Mouse (Mus musculus) neural tube, embryonic 10.5 days (tissue): ENCODE data around the gene Bricd5.

Source experiments
- DNase-seq: peaks from one replicate; pipeline ENCODE4 v3.0.0-alpha.2; 2017; ENCODE audit warnings: low spot score; ENCODE audit errors: extremely low spot score

The Bricd5 gene

DNA sequence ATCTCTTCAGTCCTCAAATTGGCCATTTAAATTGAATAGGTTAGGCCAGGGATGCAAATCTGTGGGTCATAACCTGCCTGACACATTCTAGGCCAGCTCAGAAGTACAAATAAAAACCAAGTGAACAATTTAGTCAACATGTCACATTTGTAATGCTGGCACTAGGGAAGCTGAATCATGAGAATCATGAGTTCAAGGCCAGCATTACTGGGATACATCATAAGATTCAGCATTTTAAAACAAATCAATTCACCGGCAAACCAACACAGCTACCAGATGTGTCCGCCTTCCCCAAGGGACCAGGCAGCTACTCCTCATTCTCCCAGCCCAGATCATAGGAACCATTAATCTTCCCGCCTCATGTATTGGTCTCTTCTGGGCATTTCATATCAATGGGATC, 9.8 kb downstream of the Bricd5 start:
- DNase-seq = no peak

DNA sequence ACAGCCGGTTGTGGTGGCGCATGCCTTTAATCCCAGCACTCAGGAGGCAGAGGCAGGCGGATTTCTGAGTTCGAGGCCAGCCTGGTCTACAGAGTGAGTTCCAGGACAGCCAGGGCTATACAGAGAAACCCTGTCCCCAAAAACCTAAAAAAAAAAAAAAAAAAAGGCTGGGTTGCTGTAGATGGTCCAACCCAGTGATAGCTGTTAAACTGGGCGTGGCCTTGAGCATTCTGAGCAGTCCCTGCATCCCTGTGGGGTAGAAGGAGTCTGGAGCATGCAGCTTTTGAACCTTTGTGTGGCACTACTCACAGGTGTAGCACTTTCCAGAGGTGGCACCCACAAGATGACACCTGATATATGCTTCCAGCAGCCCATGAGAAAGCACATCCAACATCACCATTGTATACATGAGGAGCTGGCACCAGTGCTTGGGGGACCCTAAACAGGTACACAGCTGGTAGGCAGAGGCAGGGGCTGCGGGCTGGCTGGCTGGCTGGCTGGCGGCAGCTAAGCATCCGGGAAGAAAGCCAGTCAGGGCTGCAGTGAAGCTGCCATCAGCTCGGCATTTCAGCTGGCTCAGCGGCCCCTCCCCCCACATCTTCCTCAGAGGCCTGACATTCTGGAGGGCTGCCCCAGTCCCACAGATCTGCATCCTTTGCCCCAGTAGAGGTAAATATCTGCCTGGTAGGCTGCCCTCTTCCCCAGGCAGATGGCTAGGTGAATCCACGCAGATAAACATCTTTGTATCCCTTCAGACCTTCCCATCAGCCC, 11.6 kb downstream of the Bricd5 start:
- DNase-seq = peak; percentile 14

DNA sequence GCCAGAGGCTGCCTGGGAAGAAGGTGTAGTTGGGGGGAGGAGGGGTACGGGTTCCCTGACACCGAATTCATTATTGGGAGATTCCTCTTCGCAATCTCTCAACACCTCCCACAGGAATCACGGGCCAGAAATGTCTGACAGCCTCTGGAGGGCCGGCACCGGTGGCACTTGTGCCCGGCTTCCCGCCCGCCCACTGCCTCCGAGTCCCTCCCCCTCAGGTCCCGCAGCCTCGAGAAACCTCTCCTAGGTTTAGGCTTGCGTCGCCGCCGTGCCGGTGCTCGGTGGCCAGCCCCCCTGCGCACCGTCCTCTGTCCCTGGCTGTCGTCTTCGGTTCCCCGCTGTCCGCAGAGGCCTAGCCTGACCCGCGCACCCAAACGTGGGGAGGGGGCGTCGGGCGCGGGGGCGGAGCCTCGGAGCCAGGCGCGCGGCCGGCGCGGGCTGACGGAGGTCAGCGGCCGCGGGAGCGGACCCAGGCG, 14.5 kb downstream of the Bricd5 start, which contains the start of gene Caskin1:
Caskin1 (plus strand) TSS at position 416 of the 476 bp plus-strand sequence.
- DNase-seq = peak; percentile 60

DNA sequence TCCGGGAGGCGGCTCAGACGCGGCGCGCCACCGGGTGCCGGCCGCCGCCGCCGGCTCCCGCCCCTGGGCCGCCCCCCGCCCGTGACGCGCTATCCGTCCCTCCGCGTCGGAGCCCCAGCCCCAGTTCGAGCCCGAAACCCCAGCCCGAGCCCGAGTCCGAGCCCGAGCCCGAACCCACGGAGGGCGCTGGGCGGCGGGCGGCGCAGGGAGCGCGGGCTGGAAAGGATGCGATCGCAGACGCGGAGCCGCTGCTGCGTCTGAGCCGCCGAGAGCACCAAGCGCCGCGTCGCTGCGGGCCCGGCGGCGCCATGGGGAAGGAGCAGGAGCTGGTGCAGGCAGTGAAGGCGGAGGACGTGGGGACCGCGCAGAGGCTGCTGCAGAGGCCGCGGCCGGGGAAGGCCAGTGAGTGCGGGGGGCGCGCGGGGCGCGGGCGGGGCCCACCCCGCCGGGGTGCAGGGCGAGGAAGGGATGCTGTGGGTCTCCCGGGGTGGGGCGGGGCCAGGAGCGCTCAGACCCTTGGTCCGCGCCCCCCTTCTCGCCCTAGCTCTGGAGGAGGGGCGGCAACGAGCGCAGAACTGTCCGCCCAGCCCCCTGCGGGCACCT, 15.1 kb downstream of the Bricd5 start:
- peak; percentile 70 for DNase-seq

DNA sequence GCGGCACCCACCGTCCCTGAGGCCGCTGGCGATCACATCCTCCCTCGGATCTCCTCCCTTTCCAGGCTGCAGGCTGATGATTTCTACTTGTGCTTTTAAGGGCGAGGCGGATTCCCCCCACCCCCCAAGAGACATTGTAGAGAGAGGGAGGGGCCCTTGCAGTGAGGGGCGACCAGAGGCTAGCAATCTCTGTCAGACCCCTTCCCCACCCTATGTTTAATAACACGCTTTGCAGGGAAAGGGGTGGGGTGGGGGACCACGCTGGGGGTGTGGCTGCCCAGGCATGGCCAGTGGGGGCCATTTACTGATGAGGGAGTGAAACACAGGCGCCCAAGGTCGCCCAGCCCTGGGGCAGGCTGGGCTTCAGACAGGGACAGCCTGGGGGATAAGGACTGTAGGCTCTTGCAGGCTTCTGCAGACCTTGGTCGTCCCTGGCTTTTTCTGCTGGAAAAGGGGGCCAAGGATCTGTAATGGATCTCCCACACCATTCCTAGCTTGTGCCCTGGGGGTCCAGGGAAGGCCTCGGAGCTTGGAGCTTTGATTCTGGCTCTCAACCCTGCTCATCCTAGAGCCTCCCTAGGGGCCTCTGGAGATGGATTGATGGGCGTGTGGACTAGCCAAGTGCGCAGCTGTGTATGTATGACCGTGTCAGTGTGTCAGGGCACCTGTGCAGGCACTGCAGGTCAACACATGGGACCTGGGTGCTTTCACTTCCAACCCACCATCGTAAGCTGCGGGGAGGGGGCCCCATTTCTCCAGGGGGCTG, 15.8 kb downstream of the Bricd5 start:
- DNase-seq = no peak

DNA sequence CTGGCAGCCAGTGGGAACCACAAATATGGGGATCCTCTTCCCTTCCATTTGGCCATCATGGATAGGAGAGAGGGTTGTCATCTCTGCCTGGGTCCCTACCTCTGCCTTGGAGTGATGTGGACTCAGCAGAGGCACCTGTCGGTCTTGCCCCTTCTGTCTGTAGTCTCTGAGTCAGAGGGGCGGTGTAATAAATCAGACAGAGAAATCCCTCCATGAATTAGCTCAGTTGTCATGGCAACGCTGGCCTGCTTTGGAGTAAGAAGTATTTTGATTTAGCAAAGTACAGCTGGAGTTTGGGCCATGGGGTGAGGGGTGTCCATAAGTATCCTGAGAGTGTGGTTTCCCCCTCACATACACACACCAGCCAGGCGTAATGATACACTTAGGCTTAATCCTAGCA, 16.7 kb downstream of the Bricd5 start:
- no peak for DNase-seq

DNA sequence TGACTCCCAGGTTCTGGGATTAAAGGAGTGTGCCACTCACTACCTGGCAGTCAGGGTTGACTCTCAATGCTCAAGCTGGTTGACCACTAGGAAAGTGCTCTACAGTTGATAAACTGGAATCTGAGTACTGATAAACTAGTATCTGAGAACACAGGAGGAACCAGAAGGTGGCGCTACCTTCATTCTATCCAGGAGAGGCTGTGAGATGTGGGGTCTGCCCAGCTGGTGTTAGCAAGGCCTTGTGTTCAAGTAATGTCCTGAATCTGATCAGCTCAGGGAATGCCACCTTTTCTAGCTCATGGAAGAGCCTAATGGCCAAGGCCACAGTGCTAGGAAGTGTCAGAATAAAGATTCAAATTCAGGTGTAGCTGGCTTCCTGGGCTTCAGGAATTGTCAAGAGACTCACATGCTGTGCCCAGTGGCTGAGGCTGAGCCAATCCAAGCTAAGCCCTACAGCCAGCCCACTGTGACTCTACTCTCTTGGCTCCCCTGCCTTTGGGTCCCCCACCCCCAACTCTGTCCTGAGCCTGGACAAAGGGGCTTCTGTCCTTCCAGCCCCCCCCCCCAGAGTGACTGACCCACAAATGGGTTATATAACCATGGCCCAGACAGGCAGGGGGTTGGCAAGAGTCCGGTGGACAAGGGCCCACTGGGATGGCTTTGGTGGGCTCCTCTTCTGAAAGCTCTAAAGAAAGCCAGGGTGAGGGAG, 21.1 kb downstream of the Bricd5 start:
- DNase-seq = peak; percentile 50

DNA sequence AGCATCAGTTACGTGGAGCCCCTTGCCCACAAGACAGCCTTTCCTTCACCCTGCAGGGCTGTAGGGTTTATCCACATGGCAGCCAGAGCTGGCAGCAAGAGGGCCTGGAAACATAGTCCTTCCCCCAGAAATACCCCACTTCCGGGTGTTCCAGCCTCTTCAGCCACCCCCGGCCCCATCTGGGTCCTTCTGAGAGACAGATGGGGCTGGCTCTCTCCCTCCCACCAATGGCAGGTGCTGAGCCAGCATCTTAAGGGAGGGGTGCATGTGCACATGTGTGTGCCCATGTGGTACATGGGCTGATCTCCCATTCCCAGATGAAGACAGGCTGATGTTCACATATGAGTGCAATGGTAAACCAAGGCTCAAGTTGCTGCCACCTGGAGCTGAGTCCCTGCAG, 21.8 kb downstream of the Bricd5 start:
- DNase-seq = no peak

DNA sequence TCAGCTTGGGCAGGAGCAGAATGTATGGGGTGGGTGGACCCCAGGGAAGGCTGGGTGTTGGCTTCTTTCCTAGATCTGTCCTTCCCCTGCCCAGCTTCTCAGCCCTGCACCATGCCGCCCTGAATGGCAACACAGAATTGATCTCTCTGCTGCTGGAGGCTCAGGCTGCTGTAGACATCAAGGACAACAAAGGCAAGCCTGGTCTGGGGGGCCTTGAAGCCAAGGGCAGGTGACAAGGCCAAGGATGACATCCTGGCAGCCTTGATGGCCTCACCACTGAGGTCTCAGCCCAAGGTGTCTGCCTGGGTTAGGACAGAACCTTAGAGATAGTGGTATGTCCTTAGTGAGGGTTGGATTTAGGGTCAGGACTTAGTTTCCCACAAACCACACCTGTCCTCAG, 22.3 kb downstream of the Bricd5 start:
- no peak for DNase-seq

DNA sequence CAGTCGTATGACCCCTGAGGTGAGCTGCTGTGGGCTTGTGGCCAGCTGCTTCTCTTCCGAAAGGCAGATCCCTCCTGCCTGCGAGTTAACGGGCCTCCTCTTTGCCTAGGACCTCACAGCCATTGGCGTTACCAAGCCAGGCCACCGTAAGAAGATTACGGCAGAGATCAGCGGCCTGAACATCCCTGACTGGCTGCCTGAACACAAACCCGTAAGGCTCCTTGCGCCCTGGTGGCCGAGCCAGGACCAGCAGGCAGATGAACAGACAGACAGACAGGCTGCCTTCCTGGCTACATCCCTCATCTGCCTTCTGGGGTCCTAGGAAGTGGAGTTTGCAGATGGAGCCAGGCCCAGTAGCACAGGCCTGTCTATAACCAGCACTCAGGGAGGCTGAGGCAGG, 28.5 kb downstream of the Bricd5 start:
- peak; percentile 17 for DNase-seq

DNA sequence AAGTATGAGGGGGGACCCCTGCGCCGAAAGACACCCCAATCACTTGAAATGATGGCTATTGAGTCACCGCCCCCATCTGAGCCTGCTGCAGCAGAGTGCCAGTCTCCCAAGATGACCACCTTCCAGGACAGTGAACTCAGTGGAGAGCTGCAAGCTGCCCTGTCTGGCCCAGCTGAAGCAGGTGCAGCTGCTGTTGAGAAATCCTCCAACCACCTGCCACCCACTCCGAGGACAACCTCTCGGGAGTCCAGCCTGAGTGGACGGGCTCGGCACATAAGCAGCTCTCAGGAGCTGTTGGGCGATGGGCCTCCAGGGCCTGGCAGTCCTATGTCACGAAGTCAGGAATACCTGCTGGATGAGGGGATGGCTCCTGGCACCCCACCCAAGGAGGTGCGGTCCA, 30.4 kb downstream of the Bricd5 start:
- no peak for DNase-seq

DNA sequence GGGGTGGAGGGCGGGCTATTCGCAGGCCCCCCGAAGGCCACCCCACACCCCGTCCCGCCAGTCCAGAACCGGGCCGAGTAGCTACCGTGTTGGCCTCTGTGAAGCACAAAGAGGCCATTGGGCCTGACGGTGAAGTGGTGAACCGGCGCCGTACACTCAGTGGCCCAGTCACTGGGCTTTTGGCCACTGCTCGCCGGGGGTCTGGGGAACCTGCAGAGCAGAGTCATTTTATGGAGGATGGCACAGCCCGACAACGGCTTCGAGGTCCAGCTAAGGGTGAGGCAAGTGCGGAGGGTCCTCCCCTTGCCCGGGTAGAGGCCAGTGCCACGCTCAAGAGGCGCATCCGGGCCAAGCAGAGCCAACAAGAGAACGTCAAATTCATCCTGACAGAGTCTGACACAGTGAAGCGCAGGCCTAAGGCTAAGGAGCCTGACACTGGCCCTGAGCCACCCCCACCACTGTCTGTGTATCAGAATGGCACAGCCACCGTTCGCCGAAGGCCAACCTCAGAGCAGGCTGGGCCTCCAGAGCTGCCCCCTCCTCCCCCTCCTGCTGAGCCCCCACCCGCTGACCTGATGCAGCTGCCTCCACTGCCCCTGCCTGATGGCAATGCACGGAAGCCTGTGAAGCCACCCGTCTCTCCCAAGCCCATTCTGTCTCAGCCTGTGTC, 31.7 kb downstream of the Bricd5 start:
- DNase-seq = no peak

DNA sequence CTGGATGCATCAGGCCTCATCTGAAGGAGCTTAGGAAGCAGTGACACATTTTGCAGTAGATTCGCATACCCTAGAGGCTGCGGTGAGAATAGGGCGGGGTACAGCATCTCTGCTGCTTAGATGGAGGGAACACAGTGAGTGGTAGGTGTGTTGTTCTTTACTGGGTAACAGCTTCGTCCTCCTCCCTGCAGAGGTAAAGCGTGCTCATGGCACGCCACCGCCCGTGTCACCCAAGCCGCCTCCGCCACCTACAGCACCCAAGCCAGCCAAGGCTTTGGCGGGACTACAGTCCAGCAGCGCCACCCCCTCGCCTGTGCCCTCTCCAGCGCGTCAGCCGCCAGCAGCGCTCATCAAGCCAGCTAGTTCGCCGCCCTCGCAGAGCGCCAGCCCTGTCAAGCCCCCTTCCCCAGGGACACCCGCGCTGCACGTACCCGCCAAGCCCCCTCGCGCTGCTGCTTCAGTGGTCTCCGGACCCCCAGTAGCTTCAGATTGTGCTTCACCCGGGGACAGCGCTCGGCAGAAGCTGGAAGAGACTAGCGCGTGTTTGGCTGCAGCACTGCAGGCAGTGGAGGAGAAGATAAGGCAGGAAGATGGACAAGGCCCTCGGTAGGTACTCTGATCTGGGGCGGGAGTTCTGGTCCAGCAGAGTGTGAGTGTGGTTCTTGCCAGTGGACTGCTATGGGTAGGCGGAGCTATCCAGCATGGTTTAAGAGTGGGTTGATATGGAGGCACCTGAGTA, 32.8 kb downstream of the Bricd5 start:
- DNase-seq = peak; percentile 18

DNA sequence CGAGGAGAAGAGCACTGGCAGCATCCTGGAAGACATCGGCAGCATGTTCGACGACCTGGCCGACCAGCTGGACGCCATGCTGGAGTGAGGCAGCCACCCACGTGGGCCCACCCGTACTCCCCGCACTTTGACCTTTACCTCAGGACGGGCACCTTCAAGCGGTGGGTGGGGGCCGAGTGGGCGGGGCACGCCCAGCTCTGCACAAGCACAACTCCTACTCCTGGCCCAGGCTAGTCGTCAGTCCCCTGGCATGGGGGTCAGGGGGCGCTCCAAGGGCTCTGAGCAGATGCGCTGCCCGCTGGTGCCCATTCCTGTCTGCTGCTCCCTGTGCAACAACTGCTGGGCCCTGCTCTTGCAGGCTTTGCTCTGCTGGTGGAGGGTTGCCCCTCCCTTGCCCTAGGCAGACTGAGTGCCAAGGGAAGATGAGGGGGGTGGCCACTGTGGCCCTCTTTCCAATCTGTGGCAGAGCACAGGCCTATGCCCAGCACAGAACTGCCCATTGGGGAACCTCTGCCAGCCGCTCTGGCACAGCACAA, 33.5 kb downstream of the Bricd5 start:
- no peak for DNase-seq

DNA sequence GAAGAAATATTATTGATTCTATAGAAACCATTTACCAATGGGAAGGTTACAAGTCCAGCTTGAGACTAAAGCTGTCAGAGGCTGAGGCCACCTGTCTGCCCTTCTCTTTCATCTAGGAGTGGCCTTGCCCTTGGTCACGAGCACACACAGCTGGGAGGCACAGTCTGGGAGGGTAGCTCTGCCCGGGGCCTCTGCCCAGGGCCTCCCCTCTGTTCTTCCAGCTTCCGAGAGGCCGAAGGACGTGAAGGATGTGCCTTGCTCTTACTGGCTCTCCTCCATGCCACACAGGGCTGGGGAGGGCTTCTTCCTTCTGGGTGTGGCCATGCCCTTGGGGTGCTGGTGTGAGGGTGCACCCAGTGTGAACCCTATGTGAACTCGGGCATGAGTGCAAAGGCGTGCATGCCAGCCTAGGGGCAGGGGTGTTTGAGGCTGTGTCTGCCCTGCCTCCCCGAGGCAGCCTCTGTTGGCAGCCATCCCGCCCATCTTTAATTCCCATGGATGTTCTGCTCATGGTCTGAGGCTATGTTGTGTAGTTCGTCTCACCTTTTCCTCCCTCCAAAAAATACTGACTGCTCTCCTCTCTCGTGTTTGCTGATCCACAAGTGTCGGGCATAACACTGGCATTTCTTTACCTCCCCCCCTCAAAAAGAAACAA, 34.2 kb downstream of the Bricd5 start:
- no peak for DNase-seq

DNA sequence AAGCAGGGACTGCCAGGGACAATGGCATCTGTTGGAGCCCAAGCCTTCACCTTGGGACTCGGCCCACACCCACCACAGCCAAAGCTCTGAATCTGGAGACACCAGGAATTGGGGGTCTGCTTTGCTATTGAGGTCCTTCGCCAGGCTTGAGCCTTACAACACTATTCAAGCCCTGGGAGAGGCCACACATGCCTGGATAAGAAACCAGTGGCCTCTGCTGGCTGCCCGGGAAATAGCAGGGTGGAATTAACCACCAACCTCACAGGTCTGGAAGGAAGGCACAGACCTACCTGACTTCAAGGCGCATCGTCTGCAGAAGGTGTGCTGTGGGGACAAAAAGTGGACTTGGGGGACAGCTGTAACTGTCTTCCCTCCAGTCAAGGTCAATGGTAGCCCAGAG, 39.9 kb downstream of the Bricd5 start:
- DNase-seq = peak; percentile 45

DNA sequence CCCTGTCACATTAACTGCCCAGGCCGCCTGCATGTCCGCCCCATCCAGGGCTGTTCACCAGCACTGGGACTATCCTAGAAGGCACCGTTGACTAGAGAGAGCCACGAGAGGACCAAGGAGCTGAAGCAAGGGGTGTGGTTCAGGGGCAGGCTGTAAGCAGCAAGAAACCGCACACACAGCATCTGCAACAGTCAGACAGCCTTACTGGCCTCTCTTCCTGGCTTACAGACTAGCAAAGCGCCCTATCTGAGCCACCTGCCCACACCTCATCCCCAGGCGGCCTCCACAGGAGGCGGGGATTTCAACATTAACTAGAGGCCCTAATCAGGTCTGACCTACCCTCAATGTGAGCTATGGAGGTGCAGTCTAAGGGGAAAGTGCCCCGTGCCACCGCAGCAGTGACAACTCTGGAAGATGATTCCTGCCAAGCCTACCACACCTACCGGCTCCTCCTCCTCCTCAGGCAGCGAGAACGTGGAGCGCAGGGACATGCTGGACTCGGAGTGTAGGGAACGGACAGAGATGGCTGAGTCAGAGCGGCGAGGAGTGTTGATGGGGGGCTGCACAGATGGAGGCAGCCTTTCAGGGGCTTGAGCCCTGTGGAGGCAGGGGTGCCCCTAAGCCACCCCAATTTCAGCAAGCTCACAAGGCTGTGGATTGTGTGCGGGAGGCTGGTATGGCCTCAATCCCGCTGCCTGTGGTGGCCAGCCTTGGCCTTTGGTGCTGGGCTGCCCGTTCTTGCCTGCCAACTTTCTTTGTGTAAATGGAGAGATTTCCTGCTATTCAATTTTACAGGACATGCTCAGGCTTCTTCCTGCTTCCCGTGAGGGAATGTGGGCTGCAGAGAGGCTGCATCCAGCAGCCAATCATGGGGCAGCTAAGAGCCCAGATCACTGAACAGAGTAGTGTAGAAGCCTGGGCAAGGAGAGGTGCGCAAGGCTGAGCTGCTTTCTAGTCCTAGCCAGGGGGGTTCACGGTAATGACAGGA, 40.9 kb downstream of the Bricd5 start:
- DNase-seq = no peak

DNA sequence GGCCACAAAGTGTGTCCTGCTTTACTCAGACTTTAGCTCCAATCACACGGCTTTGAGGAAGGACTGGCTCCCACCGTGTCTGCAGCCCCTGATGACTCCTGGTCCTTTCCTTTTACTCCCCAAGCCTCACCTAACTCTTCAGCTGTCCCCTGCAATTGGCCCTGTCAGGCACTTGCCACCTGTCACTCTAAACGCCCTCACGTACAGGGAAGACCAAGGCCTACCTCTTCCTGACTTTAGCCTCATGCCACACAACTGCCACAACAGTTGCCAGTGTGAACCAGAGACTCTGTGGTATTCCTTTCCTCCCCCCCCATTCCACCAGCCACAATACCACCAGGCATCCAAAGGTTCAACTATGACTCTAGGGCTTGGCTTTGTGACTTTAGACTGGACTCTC, 46.8 kb downstream of the Bricd5 start:
- DNase-seq = no peak
